Comparison of ENCODE assay signal across 13 mouse cellular contexts in genomic region chr10:91158442-91158841, GRCm38 (mm10). TPM values are rescaled to one million over a fixed set of nuclear protein-coding genes. Genes with fewer than 3 reads are reported as not detected.
DNase-seq lines count a peak whose midpoint lies in the region; ATAC-seq and TF ChIP-seq lines count a peak whose summit lies in the region.
"Had no signal": no experiment of that assay in that cellular context is flagged by ENCODE, and none has a peak within 500 bp of the region (broad histone marks: within the 10 kb centered on the region; RNA-seq: fewer than 3 reads in every experiment).

No protein-coding gene starts in this region.

- H3K27me3 ChIP-seq in embryonic facial prominence, embryonic 13.5 days: no peaks in the 10 kb centered on the region
- H3K27me3 ChIP-seq in embryonic facial prominence, embryonic 10.5 days (replicated peaks; ENCODE audit: low read depth, poor library complexity, severe bottlenecking): no peaks in the 10 kb centered on the region
- H3K27me3 ChIP-seq in kidney, embryonic 16.5 days (ENCODE audit: insufficient read depth, low read length): no peaks in the 10 kb centered on the region
- H3K27me3 ChIP-seq in kidney, postnatal 0 days (ENCODE audit: insufficient read depth, low read length): no peaks in the 10 kb centered on the region
- H3K27me3 ChIP-seq: lung, embryonic 15.5 days had no signal

- H3K27ac ChIP-seq in embryonic facial prominence, embryonic 13.5 days: no peak overlapping the region
- no peak overlapping the region for H3K27ac ChIP-seq in embryonic facial prominence, embryonic 10.5 days (replicated peaks)
- H3K27ac ChIP-seq in kidney, embryonic 16.5 days (ENCODE audit: low read length): peak overlapping the region; percentile 31
- peak overlapping the region; percentile 47; the same call in 1 of the 2 replicates for H3K27ac ChIP-seq in kidney, postnatal 0 days
- H3K27ac ChIP-seq: lung, embryonic 15.5 days had no signal

- intact Hi-C loops in left cerebral cortex, postnatal 14 days (cut with DNase I): no loop called here

- no peaks in the 10 kb centered on the region for H3K9me3 ChIP-seq in embryonic facial prominence, embryonic 13.5 days
- no peaks in the 10 kb centered on the region for H3K9me3 ChIP-seq in embryonic facial prominence, embryonic 10.5 days
- no peaks in the 10 kb centered on the region for H3K9me3 ChIP-seq in kidney, embryonic 16.5 days (ENCODE audit: low read length)
- no peaks in the 10 kb centered on the region for H3K9me3 ChIP-seq in kidney, postnatal 0 days (replicated peaks; ENCODE audit: low read length)
- H3K9me3 ChIP-seq: lung, embryonic 15.5 days had no signal

- WGBS in embryonic facial prominence, embryonic 13.5 days: 58% methylated on average over 8 of the region's 8 CpGs
- WGBS in embryonic facial prominence, embryonic 10.5 days: 83% methylated on average over 8 of the region's 8 CpGs
- 58% methylated on average over 8 of the region's 8 CpGs for WGBS in kidney, embryonic 16.5 days
- 44% methylated on average over 8 of the region's 8 CpGs for WGBS in kidney, postnatal 0 days

- 0 out of 2 replicates have a peak, but pooled peaks have one; percentile 32 for ATAC-seq in embryonic facial prominence, embryonic 13.5 days (ENCODE audit: insufficient number of reproducible peaks, insufficient read depth, low FRiP score, low TSS enrichment, low read depth)
- no peak for ATAC-seq in kidney, embryonic 16.5 days (ENCODE audit: low FRiP score, low TSS enrichment)
- ATAC-seq in kidney, postnatal 0 days (replicated peaks; ENCODE audit: low FRiP score, low read depth): peak; percentile 81
- ATAC-seq: midbrain, embryonic 16.5 days had no signal

- no peaks in the 10 kb centered on the region for H3K4me1 ChIP-seq in embryonic facial prominence, embryonic 13.5 days
- no peaks in the 10 kb centered on the region for H3K4me1 ChIP-seq in embryonic facial prominence, embryonic 10.5 days
- no peaks in the 10 kb centered on the region for H3K4me1 ChIP-seq in kidney, embryonic 16.5 days (ENCODE audit: insufficient read depth, low read length)
- no peaks in the 10 kb centered on the region for H3K4me1 ChIP-seq in kidney, postnatal 0 days (replicated peaks; ENCODE audit: insufficient read depth, low read length)

- no peak overlapping the region for H3K4me2 ChIP-seq in embryonic facial prominence, embryonic 13.5 days
- H3K4me2 ChIP-seq in kidney, embryonic 16.5 days (replicated peaks; ENCODE audit: low read depth, low read length): no peak overlapping the region
- no peak overlapping the region for H3K4me2 ChIP-seq in kidney, postnatal 0 days (ENCODE audit: low read length)
- H3K4me2 ChIP-seq: lung, embryonic 15.5 days had no signal

- peaks cover 88% of the 10 kb centered on the region for H3K36me3 ChIP-seq in embryonic facial prominence, embryonic 13.5 days
- peaks cover 100% of the 10 kb centered on the region for H3K36me3 ChIP-seq in embryonic facial prominence, embryonic 10.5 days (replicated peaks)
- peaks cover 74% of the 10 kb centered on the region for H3K36me3 ChIP-seq in kidney, embryonic 16.5 days (ENCODE audit: insufficient read depth, low read length)
- H3K36me3 ChIP-seq in kidney, postnatal 0 days (ENCODE audit: insufficient read depth, low read length): peaks cover 59% of the 10 kb centered on the region

- no peak for DNase-seq in embryonic facial prominence, embryonic 10.5 days (ENCODE audit: low spot score)
- DNase-seq in kidney, postnatal 10 days: no peak
- peak; percentile 54 for DNase-seq in adrenal gland, adult 8-10 months
- peak; percentile 27 for DNase-seq in kidney, postnatal 0 days (ENCODE audit: low spot score)
- DNase-seq in right cerebral cortex, adult 2 months (ENCODE audit: low spot score in 2 of 2): no peak
- DNase-seq in left cerebral cortex, postnatal 14 days (ENCODE audit: low spot score in 2 of 2): no peak
- DNase-seq: B cell, adult 2 months; cerebellum, adult 11-12 months; heart, postnatal 10 days had no signal

- H3K9ac ChIP-seq in embryonic facial prominence, embryonic 13.5 days: no peak overlapping the region
- no peak overlapping the region for H3K9ac ChIP-seq in kidney, embryonic 16.5 days (replicated peaks; ENCODE audit: low read length)
- H3K9ac ChIP-seq in kidney, postnatal 0 days (ENCODE audit: low read depth, low read length): no peak overlapping the region
- H3K9ac ChIP-seq: lung, embryonic 15.5 days had no signal

- H3K4me3 ChIP-seq in embryonic facial prominence, embryonic 13.5 days: no peak overlapping the region
- H3K4me3 ChIP-seq in embryonic facial prominence, embryonic 10.5 days: no peak overlapping the region
- H3K4me3 ChIP-seq in kidney, embryonic 16.5 days (ENCODE audit: low read length): no peak overlapping the region
- H3K4me3 ChIP-seq in kidney, postnatal 0 days (replicated peaks; ENCODE audit: low read depth, low read length): no peak overlapping the region
- H3K4me3 ChIP-seq: lung, embryonic 15.5 days had no signal

- TF ChIP-seq CTCF in kidney, postnatal 0 days (IDR thresholded peaks at IDR 0.05; ENCODE audit: low read depth): no peak

RNA-seq across cellular contexts. Expression of gene Tmpo, which starts 22.7 kb away (rescaled TPM):
- polyA plus RNA-seq in embryonic facial prominence, embryonic 13.5 days (2015; fragmentation: Nextera tagmentation; extraction: Ambion mirVana): 237 and 252 TPM in 2 replicates
- polyA plus RNA-seq in embryonic facial prominence, embryonic 10.5 days (2016; fragmentation: Nextera tagmentation; extraction: Ambion mirVana): 260 and 265 TPM in 2 replicates
- 191 and 202 TPM in 2 replicates for polyA plus RNA-seq in kidney, embryonic 16.5 days (2015; fragmentation: Nextera tagmentation; extraction: Ambion mirVana)
- 100 to 1,000 TPM in 2 of 4 experiments, 10 to 100 TPM in 2; 81.5 to 150 (median 108) TPM for total RNA-seq in adrenal gland, adult 8-10 months (2022)
- 156 and 160 TPM in 2 replicates for polyA plus RNA-seq in kidney, postnatal 0 days (2015; fragmentation: Nextera tagmentation; extraction: Ambion mirVana)
- total RNA-seq in left cerebral cortex, postnatal 14 days (2021): 10 to 100 TPM; 32.1 to 35.0 TPM

RNA-seq across cellular contexts. Expression of gene Slc25a3, which starts 34.6 kb away (rescaled TPM):
- 402 and 411 TPM in 2 replicates for polyA plus RNA-seq in embryonic facial prominence, embryonic 13.5 days (2015; fragmentation: Nextera tagmentation; extraction: Ambion mirVana)
- 397 and 400 TPM in 2 replicates for polyA plus RNA-seq in embryonic facial prominence, embryonic 10.5 days (2016; fragmentation: Nextera tagmentation; extraction: Ambion mirVana)
- polyA plus RNA-seq in kidney, embryonic 16.5 days (2015; fragmentation: Nextera tagmentation; extraction: Ambion mirVana): 673 and 685 TPM in 2 replicates
- total RNA-seq in adrenal gland, adult 8-10 months (2022): 1,000 to 10,000 TPM in 2 of 4 experiments, 100 to 1,000 TPM in 2; 882 to 1,292 (median 1,071) TPM
- 894 and 974 TPM in 2 replicates for polyA plus RNA-seq in kidney, postnatal 0 days (2015; fragmentation: Nextera tagmentation; extraction: Ambion mirVana)
- total RNA-seq in left cerebral cortex, postnatal 14 days (2021): 100 to 1,000 TPM; 590 to 599 TPM

Comparison
In these comparisons a context has a peak if more than half of its experiments do, and no peak if none do; other contexts are left out.
1. DNase-seq: peak in adrenal gland, adult 8-10 months (single experiment) and kidney, postnatal 0 days (single experiment); none in embryonic facial prominence, embryonic 10.5 days (single experiment), kidney, postnatal 10 days (single experiment), right cerebral cortex, adult 2 months (0 of 2) and left cerebral cortex, postnatal 14 days (0 of 2).
2. H3K27ac ChIP-seq: peak in kidney, embryonic 16.5 days (single experiment) and kidney, postnatal 0 days (single experiment); none in embryonic facial prominence, embryonic 13.5 days (single experiment) and embryonic facial prominence, embryonic 10.5 days (single experiment).